Mouse (Mus musculus) CH12.LX (cell line): ENCODE data around the gene Fyb.

ENCODE experiments used
- CHD1 ChIP-seq: IDR thresholded peaks from 2 replicates; pipeline ENCODE4 v1.6.1; 2012; ENCODE audit warnings: low read depth, low read length, improper control_type of control experiment, inconsistent platforms
- CTCF ChIP-seq, 2 experiments: IDR thresholded peaks in 1 of 2; conservative IDR thresholded peaks in 1 of 2; 2 replicates each; pipeline ENCODE4 v1.5.1; 2011 to 2012; ENCODE audit warnings: low read depth in 2 of 2, low read length in 2 of 2, improper control_type of control experiment in 1 of 2, inconsistent platforms in 1 of 2, mild to moderate bottlenecking in 1 of 2, moderate library complexity in 1 of 2
- E2F4 ChIP-seq: IDR thresholded peaks from 2 replicates; pipeline ENCODE4 v1.6.1; 2011; ENCODE audit warnings: low read depth, low read length, improper control_type of control experiment; ENCODE audit not compliant: insufficient replicate concordance
- EP300 ChIP-seq: IDR thresholded peaks from 2 replicates; pipeline ENCODE4 v1.6.1; 2011; ENCODE audit warnings: low read length, improper control_type of control experiment
- MYC ChIP-seq: IDR thresholded peaks from 2 replicates; pipeline ENCODE4 v1.6.1; 2011; ENCODE audit warnings: low read depth, mild to moderate bottlenecking, improper control_type of control experiment, low read length
- POLR2A ChIP-seq: IDR thresholded peaks from 2 replicates; pipeline ENCODE4 v1.6.1; 2011; ENCODE audit warnings: low read depth, mild to moderate bottlenecking, improper control_type of control experiment, low read length
- SIN3A ChIP-seq: IDR thresholded peaks from 2 replicates; pipeline ENCODE4 v1.6.1; 2012; ENCODE audit warnings: low read length, improper control_type of control experiment, inconsistent platforms
- SMC3 ChIP-seq: IDR thresholded peaks from 2 replicates; pipeline ENCODE4 v1.6.1; 2011; ENCODE audit warnings: low read depth, low read length, improper control_type of control experiment
- UBTF ChIP-seq: IDR thresholded peaks from 2 replicates; pipeline ENCODE4 v1.6.1; 2012; ENCODE audit warnings: low read depth, mild to moderate bottlenecking, inconsistent platforms, low read length, improper control_type of control experiment, moderate library complexity

- TF ChIP-seq EP300 (no peak), POLR2A (no peak), SIN3A (no peak), CHD1 (no peak), CTCF (conservative IDR thresholded peaks at IDR 0.05 in 1 of 2, IDR thresholded peaks at IDR 0.05 in 1 of 2; ENCODE audit: low read depth in 2 of 2, low read length in 2 of 2) (no peak), E2F4 (no peak), UBTF (no peak), MYC (no peak), SMC3 (no peak)
Measured at GRCm38 (mm10) chr15:6601330-6601729, 78.7 kb downstream of the Fyb start.
